Mouse (Mus musculus): ENCODE results near the gene Mbd3. TPM values are rescaled to one million over a fixed set of nuclear protein-coding genes. Genes with fewer than 3 reads are reported as not detected.

Mbd3 gene
- polyA plus RNA-seq, 1 experiment: 290 TPM

DNA sequence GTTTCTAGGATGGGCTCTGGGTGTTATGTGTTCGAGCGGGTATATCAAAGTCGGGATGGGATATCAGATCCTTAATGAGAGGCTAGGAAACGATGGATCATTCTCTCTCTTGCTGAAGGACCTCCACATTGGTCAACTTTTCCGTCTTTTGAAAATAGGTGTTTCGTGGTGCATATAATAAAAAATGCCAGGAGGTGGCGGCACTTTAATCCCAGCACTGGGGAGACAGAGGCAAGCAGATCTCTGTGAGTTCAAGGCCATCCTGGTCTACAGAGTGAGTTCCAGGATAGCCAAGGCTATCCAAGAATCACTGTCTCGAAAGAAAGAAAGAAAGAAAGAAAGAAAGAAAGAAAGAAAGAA, 34.9 kb upstream of the Mbd3 start:
- Histone ChIP-seq H3K27ac (ENCODE audit: control insufficient read depth, insufficient read depth, low read length) (peak overlapping the region; percentile 91; the same call in 1 of the 2 replicates), H3K36me3 (ENCODE audit: control insufficient read depth, insufficient read depth, low read length) (peaks cover 5% of the 10 kb centered on the region; the same call in 1 of the 2 replicates), H3K4me3 (ENCODE audit: control insufficient read depth, insufficient read depth, low read length) (peak overlapping the region; percentile 88; the same call in 1 of the 2 replicates), H3K4me1 (replicated peaks; ENCODE audit: control insufficient read depth, insufficient read depth, low read length) (peaks cover 22% of the 10 kb centered on the region), H3K27me3 (ENCODE audit: control insufficient read depth, insufficient read depth, low read length) (no peaks in the 10 kb centered on the region)
- 13% methylated on average over 8 of the region's 8 CpGs for WGBS
- TF ChIP-seq CTCF (IDR thresholded peaks at IDR 0.05; ENCODE audit: borderline replicate concordance, control insufficient read depth, extremely low read depth, insufficient read depth, low read length, poor library complexity) (no peak), POLR2A (IDR thresholded peaks at IDR 0.05; ENCODE audit: control insufficient read depth, extremely low read depth, insufficient read depth, low read length, poor library complexity) (no peak)
- no peak for DNase-seq

DNA sequence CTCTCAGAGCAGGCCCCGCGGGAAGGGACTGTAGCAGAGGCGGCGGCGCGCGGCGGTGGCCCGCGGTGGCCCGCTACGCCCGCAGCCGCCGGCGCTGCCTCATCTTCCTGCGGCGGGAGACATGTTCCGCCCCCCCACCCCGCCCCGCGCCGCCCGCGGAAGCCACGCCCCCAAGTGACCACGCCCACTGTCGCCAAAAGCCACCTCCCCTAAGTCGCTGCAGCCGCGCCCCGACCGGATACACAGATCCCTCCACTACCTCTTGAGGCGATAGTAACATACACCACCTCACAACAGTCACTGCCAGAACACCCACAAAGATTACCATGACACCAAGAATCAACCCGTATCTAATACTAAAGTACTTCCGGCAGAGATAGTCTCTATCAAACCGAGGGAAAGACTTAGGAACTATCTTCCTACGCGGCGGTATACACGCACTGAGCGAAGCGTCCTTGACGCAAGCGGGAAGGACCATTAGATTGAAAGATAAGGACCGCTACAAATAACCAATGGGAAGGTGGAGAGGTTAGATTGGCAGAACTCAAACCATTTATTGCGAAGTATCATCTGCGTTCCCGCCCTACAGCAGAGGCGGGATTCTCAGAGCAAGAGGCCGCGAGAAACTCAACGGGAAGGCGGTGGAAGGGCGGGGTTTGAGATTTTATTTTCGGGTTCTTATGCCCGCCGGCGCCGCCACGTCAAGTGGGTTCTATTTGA, 34.3 kb upstream of the Mbd3 start, which contains the start of gene Tcf3:
Gene Tcf3, minus strand, starts transcription at position 135 of the 720 bp plus-strand sequence.
- H3K4me3 ChIP-seq (ENCODE audit: control insufficient read depth, insufficient read depth, low read length): peak within 1 kb of the TSS; percentile 88
- H3K27me3 ChIP-seq (ENCODE audit: control insufficient read depth, insufficient read depth, low read length): no peaks in the 10 kb centered on the region
- peak; percentile 90 for DNase-seq
- peaks cover 22% of the 10 kb centered on the region for H3K4me1 ChIP-seq (replicated peaks; ENCODE audit: control insufficient read depth, insufficient read depth, low read length)
- peak; percentile 71 for TF ChIP-seq POLR2A (IDR thresholded peaks at IDR 0.05; ENCODE audit: control insufficient read depth, extremely low read depth, insufficient read depth, low read length, poor library complexity)
- TF ChIP-seq CTCF (IDR thresholded peaks at IDR 0.05; ENCODE audit: borderline replicate concordance, control insufficient read depth, extremely low read depth, insufficient read depth, low read length, poor library complexity): no peak
- peaks cover 5% of the 10 kb centered on the region; the same call in 1 of the 2 replicates for H3K36me3 ChIP-seq (ENCODE audit: control insufficient read depth, insufficient read depth, low read length)
- peak within 1 kb of the TSS; percentile 91 for H3K27ac ChIP-seq (ENCODE audit: control insufficient read depth, insufficient read depth, low read length)
- WGBS: under 1% methylated on average over 56 of the region's 61 CpGs

DNA sequence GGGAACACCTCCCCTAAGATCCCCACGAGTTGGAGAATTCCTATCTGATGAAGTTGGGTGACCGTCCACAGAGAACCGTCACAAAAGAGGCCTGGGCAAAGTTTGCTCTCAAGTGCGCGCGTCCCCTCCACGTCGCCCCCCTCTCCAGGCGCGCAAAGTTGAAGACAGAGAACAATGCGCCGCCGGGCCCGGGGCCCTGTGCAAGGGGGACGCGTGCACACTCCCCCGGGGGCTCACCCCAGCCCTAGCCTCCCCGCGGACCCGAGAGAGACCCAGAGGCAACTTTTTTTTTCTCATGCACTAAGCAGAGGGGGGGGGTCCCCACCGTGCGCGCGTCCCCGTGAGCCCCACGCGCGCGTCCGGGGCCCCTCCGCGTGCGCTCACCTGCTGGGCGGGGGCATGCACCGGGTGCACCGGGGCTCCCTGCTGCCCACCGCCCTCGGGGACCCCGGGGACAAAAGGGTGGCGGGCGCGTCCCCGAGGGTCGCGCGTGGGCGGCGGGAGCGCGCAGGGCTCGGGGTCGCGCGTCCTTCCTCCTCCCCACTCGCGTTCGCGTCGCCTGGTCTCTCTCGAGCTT, 33.7 kb upstream of the Mbd3 start:
- DNase-seq: peak; percentile 56

DNA sequence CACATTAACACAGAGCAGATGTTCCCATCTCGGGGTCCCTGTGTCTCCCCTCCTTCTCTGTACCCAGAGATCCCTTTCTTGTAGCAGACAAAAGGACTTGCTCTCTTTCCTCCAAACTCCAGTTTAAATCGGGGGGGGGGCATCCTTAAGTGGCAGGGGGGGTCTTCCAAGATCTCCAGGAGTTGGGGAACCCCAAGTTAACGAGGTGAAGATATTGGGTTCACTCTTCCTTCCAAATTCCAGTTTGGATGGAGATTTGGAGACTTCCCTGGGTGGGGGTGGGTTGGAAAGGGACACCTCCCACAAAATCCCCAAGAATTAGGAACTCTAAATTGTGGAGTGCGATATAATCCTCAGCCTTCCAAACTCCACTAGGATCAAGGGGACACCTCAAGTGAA, 33.0 kb upstream of the Mbd3 start:
- 3% methylated on average over 4 of the region's 4 CpGs for WGBS
- DNase-seq: no peak
- TF ChIP-seq POLR2A (IDR thresholded peaks at IDR 0.05; ENCODE audit: control insufficient read depth, extremely low read depth, insufficient read depth, low read length, poor library complexity) (no peak), CTCF (IDR thresholded peaks at IDR 0.05; ENCODE audit: borderline replicate concordance, control insufficient read depth, extremely low read depth, insufficient read depth, low read length, poor library complexity) (no peak)
- no peaks in the 10 kb centered on the region for H3K27me3 ChIP-seq (ENCODE audit: control insufficient read depth, insufficient read depth, low read length)
- H3K4me3 ChIP-seq (ENCODE audit: control insufficient read depth, insufficient read depth, low read length): peak overlapping the region; percentile 88
- H3K36me3 ChIP-seq (ENCODE audit: control insufficient read depth, insufficient read depth, low read length): peaks cover 12% of the 10 kb centered on the region; the same call in 1 of the 2 replicates
- peak overlapping the region; percentile 83 for H3K27ac ChIP-seq (ENCODE audit: control insufficient read depth, insufficient read depth, low read length)
- H3K4me1 ChIP-seq (replicated peaks; ENCODE audit: control insufficient read depth, insufficient read depth, low read length): peaks cover 22% of the 10 kb centered on the region

More for the DNA sequence above, 33.7 kb upstream of the Mbd3 start:
- no peaks in the 10 kb centered on the region for H3K27me3 ChIP-seq (ENCODE audit: control insufficient read depth, insufficient read depth, low read length)
- H3K27ac ChIP-seq (ENCODE audit: control insufficient read depth, insufficient read depth, low read length): peak overlapping the region; percentile 83
- peak overlapping the region; percentile 88 for H3K4me3 ChIP-seq (ENCODE audit: control insufficient read depth, insufficient read depth, low read length)
- peaks cover 9% of the 10 kb centered on the region; the same call in 1 of the 2 replicates for H3K36me3 ChIP-seq (ENCODE audit: control insufficient read depth, insufficient read depth, low read length)
- H3K4me1 ChIP-seq (replicated peaks; ENCODE audit: control insufficient read depth, insufficient read depth, low read length): peaks cover 22% of the 10 kb centered on the region
- WGBS: 1% methylated on average over 60 of the region's 60 CpGs
- TF ChIP-seq POLR2A (IDR thresholded peaks at IDR 0.05; ENCODE audit: control insufficient read depth, extremely low read depth, insufficient read depth, low read length, poor library complexity) (no peak), CTCF (IDR thresholded peaks at IDR 0.05; ENCODE audit: borderline replicate concordance, control insufficient read depth, extremely low read depth, insufficient read depth, low read length, poor library complexity) (0 out of 2 replicates have a peak, but pooled peaks have one; percentile 32)

DNA sequence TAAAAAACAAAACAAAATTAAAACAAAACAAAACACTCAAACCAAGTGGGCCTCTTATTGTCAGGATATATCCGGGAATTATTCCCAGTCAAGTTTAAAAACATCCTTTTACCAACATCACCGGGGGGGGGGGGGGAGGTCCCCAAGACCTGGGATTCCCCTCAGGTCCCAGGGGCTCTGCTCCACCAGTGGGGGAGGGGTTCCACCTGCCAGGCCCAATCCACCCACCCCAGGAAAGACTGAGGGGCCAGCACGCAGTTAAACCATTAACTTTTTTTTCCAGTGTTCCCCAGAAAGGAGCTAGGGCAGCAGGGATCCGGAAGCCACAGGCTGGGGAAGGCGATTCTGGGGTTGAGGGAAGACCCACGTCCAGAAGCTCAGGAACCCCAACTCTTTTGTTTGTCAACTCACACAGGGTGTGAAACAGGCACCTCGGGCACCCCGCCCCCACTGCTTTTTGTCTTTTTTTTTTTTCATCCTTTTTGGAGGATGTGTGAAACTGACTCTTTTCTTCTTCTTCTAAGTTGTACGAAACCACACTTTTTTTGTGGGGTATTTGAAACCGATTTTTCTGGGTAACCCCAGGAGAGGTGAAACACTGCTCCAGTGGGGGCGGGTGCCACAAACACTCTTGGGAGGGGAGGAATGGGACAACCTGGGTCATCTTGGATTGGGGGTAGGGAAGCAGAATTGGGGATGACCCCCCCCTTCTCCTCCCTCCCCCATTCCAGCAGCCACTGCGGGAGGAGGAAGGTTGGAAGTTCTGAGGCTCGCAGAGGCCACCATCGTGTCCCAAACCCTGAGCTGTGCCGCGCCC, 32.4 kb upstream of the Mbd3 start:
- DNase-seq: peak; percentile 57
- TF ChIP-seq CTCF (IDR thresholded peaks at IDR 0.05; ENCODE audit: borderline replicate concordance, control insufficient read depth, extremely low read depth, insufficient read depth, low read length, poor library complexity): no peak
- no peak for TF ChIP-seq POLR2A (IDR thresholded peaks at IDR 0.05; ENCODE audit: control insufficient read depth, extremely low read depth, insufficient read depth, low read length, poor library complexity)
- Histone ChIP-seq H3K4me1 (replicated peaks; ENCODE audit: control insufficient read depth, insufficient read depth, low read length) (peaks cover 22% of the 10 kb centered on the region), H3K36me3 (ENCODE audit: control insufficient read depth, insufficient read depth, low read length) (peaks cover 17% of the 10 kb centered on the region), H3K27ac (ENCODE audit: control insufficient read depth, insufficient read depth, low read length) (peak overlapping the region; percentile 83), H3K27me3 (ENCODE audit: control insufficient read depth, insufficient read depth, low read length) (no peaks in the 10 kb centered on the region), H3K4me3 (ENCODE audit: control insufficient read depth, insufficient read depth, low read length) (peak overlapping the region; percentile 88)
- 7% methylated on average over 16 of the region's 16 CpGs for WGBS

DNA sequence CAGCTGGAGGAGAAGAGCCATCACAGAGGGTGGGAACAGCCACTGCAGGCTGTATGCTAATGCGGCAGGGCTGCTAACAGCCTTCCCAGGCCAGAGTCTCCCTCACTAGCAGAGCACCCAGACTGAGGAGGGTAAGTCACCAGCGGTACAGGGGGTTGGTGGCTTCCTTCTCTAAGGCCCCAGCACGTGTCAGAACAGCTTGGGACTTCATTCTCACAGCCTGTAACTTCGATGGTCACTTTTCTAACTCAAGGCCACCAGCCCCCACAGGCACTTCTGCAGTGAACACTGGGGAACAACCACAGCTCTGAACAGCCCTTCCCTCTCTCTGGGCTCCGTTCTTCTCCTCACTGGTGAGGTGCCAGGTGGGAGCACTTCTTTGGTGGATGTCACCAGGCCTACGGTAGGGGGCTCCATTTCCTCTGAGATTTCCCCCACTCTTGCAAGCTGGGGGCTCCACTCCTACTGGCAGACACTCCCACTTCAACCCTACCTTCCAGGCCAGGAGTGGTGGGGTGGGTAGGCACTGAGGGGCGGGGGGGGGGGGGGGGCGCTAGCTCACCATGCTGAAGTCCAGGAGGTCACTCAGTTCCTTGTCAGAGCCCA, 31.1 kb upstream of the Mbd3 start:
- WGBS: 80% methylated on average over 8 of the region's 8 CpGs
- TF ChIP-seq CTCF (IDR thresholded peaks at IDR 0.05; ENCODE audit: borderline replicate concordance, control insufficient read depth, extremely low read depth, insufficient read depth, low read length, poor library complexity) (no peak), POLR2A (IDR thresholded peaks at IDR 0.05; ENCODE audit: control insufficient read depth, extremely low read depth, insufficient read depth, low read length, poor library complexity) (no peak)
- Histone ChIP-seq H3K4me1 (replicated peaks; ENCODE audit: control insufficient read depth, insufficient read depth, low read length) (peaks cover 22% of the 10 kb centered on the region), H3K4me3 (ENCODE audit: control insufficient read depth, insufficient read depth, low read length) (no peak overlapping the region), H3K27ac (ENCODE audit: control insufficient read depth, insufficient read depth, low read length) (no peak overlapping the region), H3K27me3 (ENCODE audit: control insufficient read depth, insufficient read depth, low read length) (no peaks in the 10 kb centered on the region), H3K36me3 (ENCODE audit: control insufficient read depth, insufficient read depth, low read length) (peaks cover 30% of the 10 kb centered on the region)
- peak; percentile 37 for DNase-seq

Data from thymus, adult 2 months (tissue).